ENCODE assay signal across 18 mouse cellular contexts in the genomic region with DNA sequence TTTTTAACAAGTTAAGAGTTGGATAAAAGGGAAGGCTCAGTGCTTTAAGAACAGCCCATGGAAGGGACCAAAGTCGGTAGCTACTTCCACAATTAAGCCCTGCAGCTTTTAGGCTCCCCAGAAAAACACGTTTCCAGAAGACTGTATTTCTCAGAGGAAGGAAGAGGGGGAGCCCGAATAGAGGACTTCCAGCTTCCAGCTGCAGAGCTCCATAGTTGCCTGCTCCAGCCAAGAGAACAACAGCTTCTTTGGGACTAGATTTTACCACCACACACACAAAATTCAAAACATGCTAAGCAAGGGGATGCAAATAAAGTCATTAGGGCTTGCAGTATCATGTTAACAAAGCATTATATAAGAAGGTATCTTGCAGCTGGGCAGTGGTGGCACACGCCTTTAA. TPM values are rescaled to one million over a fixed set of nuclear protein-coding genes. Genes with fewer than 3 reads are reported as not detected.
DNase-seq lines count a peak whose midpoint lies in the region; ATAC-seq and TF ChIP-seq lines count a peak whose summit lies in the region.
"Had no signal": no experiment of that assay in that cellular context is flagged by ENCODE, and none has a peak within 500 bp of the region (broad histone marks: within the 10 kb centered on the region; RNA-seq: fewer than 3 reads in every experiment).

No protein-coding gene starts in this region.

- H3K27ac ChIP-seq in forebrain, embryonic 14.5 days (ENCODE audit: low read depth, low read length), result 0 out of 2 replicates have a peak overlapping the region, but pooled peaks have one; percentile 23
- no peak overlapping the region for H3K27ac ChIP-seq in forebrain, embryonic 10.5 days
- peak overlapping the region; percentile 2; the same call in 1 of the 2 replicates for H3K27ac ChIP-seq in heart, embryonic 15.5 days
- H3K27ac ChIP-seq in bone marrow macrophage, adult 2 months (ENCODE audit: insufficient read depth, low read depth, low read length), result peak overlapping the region; percentile 91
- H3K27ac ChIP-seq in macrophage, result peak overlapping the region; percentile 58

- no peaks in the 10 kb centered on the region for H3K9me3 ChIP-seq in forebrain, embryonic 14.5 days (replicated peaks; ENCODE audit: control insufficient read depth, low read length)
- H3K9me3 ChIP-seq in forebrain, embryonic 10.5 days, result no peaks in the 10 kb centered on the region
- H3K9me3 ChIP-seq in heart, embryonic 15.5 days (replicated peaks), result no peaks in the 10 kb centered on the region

- H3K36me3 ChIP-seq in forebrain, embryonic 14.5 days (ENCODE audit: control insufficient read depth, insufficient read depth, low read length), result peaks cover 5% of the 10 kb centered on the region; the same call in 1 of the 2 replicates
- H3K36me3 ChIP-seq in forebrain, embryonic 10.5 days (replicated peaks), result peaks cover 50% of the 10 kb centered on the region
- peaks cover 12% of the 10 kb centered on the region for H3K36me3 ChIP-seq in heart, embryonic 15.5 days
- H3K36me3 ChIP-seq in macrophage (ENCODE audit: inconsistent target), result peaks cover 5% of the 10 kb centered on the region; the same call in 1 of the 2 replicates

- DNase-seq in forebrain, embryonic 14.5 days (ENCODE audit: low spot score), result no peak
- DNase-seq in forebrain, embryonic 10.5 days (ENCODE audit: extremely low spot score, low spot score), result no peak
- no peak for DNase-seq in heart, postnatal 25 days (ENCODE audit: low spot score)
- DNase-seq: adrenal gland, adult 8-10 months; adrenal gland, postnatal 25 days; gastrocnemius, postnatal 25 days; heart, adult 2 months; heart, postnatal 10 days; heart, postnatal 4 days; kidney, adult 18-20 months had no signal

- intact Hi-C loops in heart, postnatal 25 days (cut with DNase I), result no loop called here

- H3K79me2 ChIP-seq in macrophage (ENCODE audit: inconsistent target), result peaks cover 100% of the 10 kb centered on the region

- no peak overlapping the region for H3K4me3 ChIP-seq in forebrain, embryonic 14.5 days (ENCODE audit: low read depth, low read length)
- H3K4me3 ChIP-seq in forebrain, embryonic 10.5 days, result no peak overlapping the region
- H3K4me3 ChIP-seq in heart, embryonic 15.5 days, result no peak overlapping the region
- no peak overlapping the region for H3K4me3 ChIP-seq in bone marrow macrophage, adult 2 months (ENCODE audit: insufficient read depth, low read length)
- H3K4me3 ChIP-seq in macrophage (ENCODE audit: inconsistent target), result no peak overlapping the region
- H3K4me3 ChIP-seq: heart, adult 2 months had no signal

- H3K9ac ChIP-seq in forebrain, embryonic 14.5 days (ENCODE audit: low read length), result no peak overlapping the region
- no peak overlapping the region for H3K9ac ChIP-seq in heart, embryonic 15.5 days
- H3K9ac ChIP-seq: hindbrain, embryonic 14.5 days had no signal

- no peak overlapping the region for H3K4me2 ChIP-seq in forebrain, embryonic 14.5 days (ENCODE audit: low read length)
- H3K4me2 ChIP-seq in heart, embryonic 15.5 days, result no peak overlapping the region
- H3K4me2 ChIP-seq: heart, embryonic 11.5 days; hindbrain, embryonic 14.5 days had no signal

- TF ChIP-seq POLR2A in bone marrow macrophage, adult 2 months (IDR thresholded peaks at IDR 0.05; ENCODE audit: borderline replicate concordance, low read depth, low read length), result no peak

- WGBS in forebrain, embryonic 14.5 days, result 73% methylated on average over 4 of the region's 4 CpGs
- 86% methylated on average over 4 of the region's 4 CpGs for WGBS in forebrain, embryonic 10.5 days
- 59% methylated on average over 4 of the region's 4 CpGs for WGBS in heart, embryonic 15.5 days
- WGBS in macrophage (ENCODE audit: missing documents), result 6% methylated on average over 3 of the region's 4 CpGs

- TF ChIP-seq CTCF in bone marrow macrophage, adult 2 months (IDR thresholded peaks at IDR 0.05; ENCODE audit: low read depth, low read length), result no peak

- H3K27me3 ChIP-seq in forebrain, embryonic 14.5 days (replicated peaks; ENCODE audit: control insufficient read depth, insufficient read depth, low read length), result no peaks in the 10 kb centered on the region
- no peaks in the 10 kb centered on the region for H3K27me3 ChIP-seq in forebrain, embryonic 10.5 days (ENCODE audit: poor library complexity, severe bottlenecking)
- H3K27me3 ChIP-seq in heart, embryonic 15.5 days, result no peaks in the 10 kb centered on the region

- 0 out of 2 replicates have a peak, but pooled peaks cover 5% of the 10 kb centered on the region for H3K4me1 ChIP-seq in forebrain, embryonic 14.5 days (ENCODE audit: control insufficient read depth, insufficient read depth, low read length)
- no peaks in the 10 kb centered on the region; the same call in 1 of the 2 replicates for H3K4me1 ChIP-seq in forebrain, embryonic 10.5 days
- H3K4me1 ChIP-seq in heart, embryonic 15.5 days (replicated peaks), result peaks cover 23% of the 10 kb centered on the region
- peaks cover 71% of the 10 kb centered on the region for H3K4me1 ChIP-seq in bone marrow macrophage, adult 2 months (ENCODE audit: control insufficient read depth, insufficient read depth, low read length)

- no peak for ATAC-seq in forebrain, embryonic 14.5 days
- no peak for ATAC-seq in heart, embryonic 15.5 days (replicated peaks; ENCODE audit: insufficient number of reproducible peaks, insufficient read depth, low FRiP score, low read depth)
- ATAC-seq: CD4-positive, CD25-positive, alpha-beta regulatory T cell, adult 4 months; inflammation-experienced regulatory T-cells, adult 6 months; intestine, embryonic 16.5 days had no signal

RNA-seq across cellular contexts. Expression of a gene that starts 42.7 kb away (rescaled TPM):
- polyA plus RNA-seq in forebrain, embryonic 14.5 days (2014; fragmentation: Nextera tagmentation; extraction: Ambion mirVana), result 74.1 and 74.4 TPM in 2 replicates
- 210 and 227 TPM in 2 replicates for polyA plus RNA-seq in forebrain, embryonic 10.5 days (2016; fragmentation: Nextera tagmentation; extraction: Ambion mirVana)
- polyA plus RNA-seq in heart, embryonic 15.5 days (2015; fragmentation: Nextera tagmentation; extraction: Ambion mirVana), result 252 and 254 TPM in 2 replicates
- total RNA-seq in heart, postnatal 25 days (2021), result 100 to 1,000 TPM; 249 to 269 TPM
- 121 and 131 TPM in 2 replicates for polyA plus RNA-seq in bone marrow macrophage, adult 2 months (2012; ENCODE audit: insufficient read depth, insufficient read length, missing spikeins)
- 1,000 to 10,000 TPM in 4 of 26 experiments, 100 to 1,000 TPM in 12, 10 to 100 TPM in 10; 44.7 to 1,202 (median 255) TPM for total RNA-seq in macrophage (2018; cell fraction: chromatin; rRNA removed)
- 1,000 to 10,000 TPM in 1 of 26 experiments, 100 to 1,000 TPM in 25; 181 to 1,494 (median 243) TPM for total RNA-seq in macrophage (2018; cell fraction: cytosol; rRNA removed)
- 1,000 to 10,000 TPM in 4 of 26 experiments, 100 to 1,000 TPM in 21, 10 to 100 TPM in 1; 96.8 to 1,122 (median 483) TPM for total RNA-seq in macrophage (2018; cell fraction: nucleus; rRNA removed)
- polyA plus RNA-seq in macrophage (2018), result 149 to 188 TPM (median 173 TPM) in 3 replicates
